Mouse (Mus musculus) forelimb bud, embryonic 11.5 days (tissue): ENCODE data around the gene March5.
A peak's percentile ranks its signal among the peaks of the same experiment; 100 is the strongest.
"Not testable (repeated sequence)": the region's sequence is repeated elsewhere in the genome, so short reads cannot be mapped to it uniquely, and the experiment has no call there.

ENCODE experiments used
- DNase-seq: peaks from one replicate; pipeline ENCODE4 v3.0.0-alpha.2; 2012; ENCODE audit warnings: low read depth, low spot score

March5 gene

DNA sequence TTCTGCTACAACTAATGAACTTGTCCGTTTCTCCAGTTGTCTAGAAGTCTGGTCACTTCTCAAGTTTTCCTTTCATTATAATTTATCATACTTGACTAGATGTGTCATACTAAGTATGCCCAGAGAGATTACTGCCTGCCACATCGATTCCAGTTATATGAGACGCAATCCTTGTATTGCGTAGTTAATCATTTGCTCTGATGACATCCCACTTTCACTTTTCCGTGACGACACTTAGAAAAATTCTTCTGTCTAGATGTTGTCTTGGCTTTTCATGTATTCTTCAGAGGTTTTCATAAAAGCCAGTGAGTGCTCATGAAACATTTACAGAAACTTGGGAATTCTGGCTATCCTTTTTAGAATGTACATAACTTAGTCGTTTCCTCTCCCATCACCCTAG is 1.6 kb downstream of the March5 start:
- DNase-seq, result no peak

- DNase-seq, result no peak
These were observed 2.3 kb downstream of the March5 start for GRCm38 (mm10) chr19:37209467-37210128.

DNA sequence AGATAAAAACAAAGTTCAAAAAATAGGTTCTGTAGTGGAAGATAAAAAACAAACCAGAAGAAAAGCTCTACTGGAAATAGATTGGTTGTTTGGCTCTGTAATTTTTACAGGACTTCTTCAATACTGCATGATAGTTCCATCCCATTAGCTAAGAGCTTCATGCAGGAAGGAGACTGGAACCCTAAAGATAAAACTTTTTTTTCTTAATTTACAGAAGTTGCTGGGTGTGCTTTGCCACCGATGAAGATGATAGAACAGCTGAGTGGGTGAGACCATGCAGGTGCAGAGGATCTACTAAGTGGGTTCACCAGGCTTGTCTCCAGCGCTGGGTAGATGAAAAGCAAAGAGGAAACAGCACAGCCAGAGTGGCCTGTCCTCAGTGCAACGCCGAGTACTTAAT is 3.1 kb downstream of the March5 start:
- DNase-seq, result no peak

DNA sequence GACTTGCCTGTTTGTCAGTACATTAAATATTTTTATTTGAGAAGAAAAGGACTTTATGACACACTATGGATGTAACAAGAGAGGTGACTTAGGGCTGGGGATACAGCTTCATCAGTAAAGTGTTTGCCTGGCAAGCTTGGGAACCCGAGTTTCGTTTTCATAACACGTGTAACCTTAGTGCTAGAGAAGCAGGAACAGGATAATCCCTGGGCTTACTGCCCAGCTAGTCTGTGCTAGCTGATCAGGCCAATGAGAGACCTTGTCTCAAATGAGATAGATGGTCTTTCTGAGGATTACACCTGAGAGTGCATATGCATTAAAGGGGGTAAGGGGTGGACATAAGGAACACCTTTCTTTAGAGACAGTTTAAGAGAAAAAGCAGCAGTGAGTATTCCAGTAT is 4.1 kb downstream of the March5 start:
- no peak for DNase-seq

GRCm38 (mm10) chr19:37214711-37215110 is 7.4 kb downstream of the March5 start:
- no peak for DNase-seq

- no peak for DNase-seq
These were observed 18.0 kb downstream of the March5 start for GRCm38 (mm10) chr19:37225197-37225862.

GRCm38 (mm10) chr19:37232598-37232997 is 25.3 kb downstream of the March5 start:
- not testable (repeated sequence) for DNase-seq

GRCm38 (mm10) chr19:37233561-37234539 is 26.5 kb downstream of the March5 start:
- DNase-seq, result peak; percentile 34

- DNase-seq, result no peak
These were observed 28.5 kb downstream of the March5 start for GRCm38 (mm10) chr19:37235818-37236217.

DNA sequence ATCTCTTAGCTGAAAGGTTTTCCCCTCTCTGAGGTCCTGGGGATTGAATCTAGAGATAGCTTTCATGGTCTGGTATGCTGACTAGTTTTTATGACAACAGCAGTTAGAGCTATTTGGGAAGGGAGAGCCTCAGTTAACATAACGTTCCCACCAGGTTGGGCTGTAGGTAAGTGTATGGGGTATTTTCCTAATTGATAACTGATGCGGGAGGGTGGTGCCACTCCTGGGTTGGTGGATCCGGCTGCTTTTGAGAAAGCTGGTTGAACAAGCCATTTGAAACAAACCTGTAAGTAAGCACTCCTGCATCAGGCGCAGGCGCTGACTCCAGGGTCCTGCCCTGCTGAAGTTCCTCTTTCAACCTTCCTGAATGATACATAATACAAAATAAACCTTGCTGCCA is 30.0 kb downstream of the March5 start:
- no peak for DNase-seq

- DNase-seq, result no peak
These were observed 30.5 kb downstream of the March5 start for GRCm38 (mm10) chr19:37237712-37238437.

DNA sequence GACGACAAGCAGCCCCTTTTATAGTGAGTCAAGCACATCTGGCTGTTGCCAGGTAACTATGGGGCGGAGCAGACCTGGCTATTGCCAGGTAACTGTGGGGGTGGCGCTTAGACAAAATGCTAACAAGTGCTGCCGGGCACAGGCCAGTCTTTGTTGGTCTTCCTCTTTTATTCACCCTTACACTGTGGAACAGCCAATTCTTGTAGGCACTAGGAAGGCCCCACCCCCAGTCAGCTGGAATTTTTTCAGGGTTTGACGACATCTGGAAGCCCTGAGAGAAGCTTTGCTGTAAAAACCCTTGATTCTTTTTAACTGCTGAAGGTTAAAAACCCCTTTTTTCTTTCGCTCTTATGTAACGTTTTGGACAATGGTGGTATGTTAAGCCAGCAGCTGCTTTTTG is 31.3 kb downstream of the March5 start:
- DNase-seq, result no peak

GRCm38 (mm10) chr19:37239096-37239495 is 31.8 kb downstream of the March5 start:
- DNase-seq, result peak; percentile 83

GRCm38 (mm10) chr19:37241201-37241600 is 33.9 kb downstream of the March5 start:
- no peak for DNase-seq

DNA sequence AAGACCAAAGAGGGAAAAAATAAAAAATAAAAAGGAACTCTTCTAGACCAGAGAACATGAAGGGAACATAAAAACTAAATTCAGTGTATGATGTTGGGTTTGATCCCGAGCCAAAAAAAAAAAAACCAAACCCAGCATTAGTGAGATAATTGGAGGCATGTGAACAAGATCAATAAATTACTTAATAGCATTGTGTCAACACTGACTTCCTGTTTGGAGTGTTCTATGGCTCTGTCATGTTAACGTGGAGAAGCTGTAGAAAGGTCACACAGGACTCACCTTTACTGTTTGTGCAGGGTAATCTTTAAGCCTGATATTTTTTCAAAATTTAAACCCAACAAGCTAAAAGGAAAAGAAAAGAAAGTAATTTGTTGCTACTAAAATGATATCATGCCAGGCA is 35.4 kb downstream of the March5 start:
- no peak for DNase-seq

DNA sequence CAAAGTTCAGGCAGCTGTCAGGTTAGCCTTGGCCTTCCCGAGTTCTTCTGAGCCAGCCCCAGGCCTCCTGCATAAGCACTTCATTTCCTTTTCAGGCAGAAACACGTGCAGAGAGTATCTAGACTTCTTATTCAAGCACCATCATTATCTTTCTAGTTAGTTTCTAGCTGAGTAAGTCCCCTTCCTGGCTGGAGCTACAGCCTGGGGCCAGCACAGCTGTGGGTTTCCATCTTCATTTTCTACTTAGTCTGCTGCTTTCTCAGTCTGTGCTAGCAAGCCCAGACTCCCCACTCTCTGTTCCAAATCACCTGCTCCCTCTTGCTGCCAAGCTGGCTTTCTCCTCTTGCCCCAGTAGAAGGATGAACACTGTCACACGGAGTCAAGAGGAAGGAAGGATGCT is 39.5 kb downstream of the March5 start:
- no peak for DNase-seq

DNA sequence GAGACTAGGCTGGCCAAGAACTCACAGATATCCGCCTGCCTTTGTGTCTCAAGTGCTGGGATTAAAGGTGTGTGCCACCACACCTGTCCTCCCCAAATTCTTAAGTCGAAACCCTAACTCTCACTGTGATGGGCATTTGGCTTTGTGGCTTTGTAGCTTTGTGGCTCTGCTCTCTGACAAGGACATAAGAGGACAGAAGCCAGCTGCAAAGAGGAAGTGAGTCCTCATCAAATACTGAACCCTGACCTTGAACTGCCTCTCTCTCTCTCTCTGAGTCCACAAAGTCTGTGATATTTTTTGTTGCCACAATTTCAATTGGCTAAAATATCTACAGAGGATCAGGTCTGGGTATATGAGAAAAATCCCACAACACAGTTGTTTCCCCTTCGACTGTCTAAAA is 40.9 kb downstream of the March5 start:
- DNase-seq, result no peak

- DNase-seq, result no peak
These were observed 44.8 kb downstream of the March5 start for GRCm38 (mm10) chr19:37252104-37252503.

DNA sequence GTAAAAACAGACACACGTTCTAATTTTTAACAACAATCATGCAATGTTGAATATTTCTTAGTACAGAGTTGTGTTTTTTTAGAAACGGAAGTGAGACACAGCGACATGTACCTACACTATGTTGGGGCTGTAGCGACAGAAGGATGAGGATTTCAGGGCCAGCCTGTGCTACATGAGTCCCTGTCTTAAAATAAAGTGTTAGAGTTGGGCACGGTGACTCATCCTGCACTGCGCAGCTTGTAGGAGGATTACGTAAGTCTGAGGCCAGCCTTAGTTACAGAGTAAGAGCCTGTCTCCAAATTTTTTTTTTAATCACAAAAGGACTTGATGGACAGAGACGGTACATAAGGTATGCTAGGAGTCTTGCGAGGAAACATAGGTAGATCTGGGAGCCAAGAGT is 48.0 kb downstream of the March5 start:
- no peak for DNase-seq

- DNase-seq, result no peak
These were observed 55.0 kb downstream of the March5 start for GRCm38 (mm10) chr19:37262389-37262788.

DNA sequence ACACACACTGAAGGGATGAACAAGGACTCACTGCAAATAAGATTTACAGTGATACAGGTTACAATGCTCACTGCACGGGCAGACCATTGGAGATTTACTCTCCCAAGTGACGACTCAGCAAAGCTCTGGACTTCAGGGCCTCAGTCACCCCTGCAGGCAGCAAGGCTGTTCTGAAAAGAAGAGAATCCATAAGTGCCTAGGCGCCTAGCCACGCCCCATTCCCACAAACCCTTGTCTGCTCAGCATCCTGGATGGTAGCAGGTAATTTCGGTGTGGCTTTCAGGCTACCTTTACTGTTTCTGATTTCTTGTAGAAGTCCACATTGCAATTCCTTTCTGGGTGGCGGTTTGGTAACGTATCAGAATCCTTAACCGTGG is 56.2 kb downstream of the March5 start:
- no peak for DNase-seq
